Mouse (Mus musculus) kidney, adult 9 months (tissue): ENCODE measurements around the gene Gpr183.

Experiments
- DNase-seq: peaks from one replicate; pipeline ENCODE4 v3.0.0; 2022

The Gpr183 gene

GRCm38 (mm10) chr14:121964990-121965389, at the start of gene Gpr183:
Gene Gpr183 (minus strand): TSS chr14:121965195.
- DNase-seq: no peak

GRCm38 (mm10) chr14:122013417-122013951, 48.5 kb upstream of the Gpr183 start:
- DNase-seq: peak; percentile 17

- no peak for DNase-seq
These were observed 47.8 kb upstream of the Gpr183 start for GRCm38 (mm10) chr14:122012814-122013213.

DNA sequence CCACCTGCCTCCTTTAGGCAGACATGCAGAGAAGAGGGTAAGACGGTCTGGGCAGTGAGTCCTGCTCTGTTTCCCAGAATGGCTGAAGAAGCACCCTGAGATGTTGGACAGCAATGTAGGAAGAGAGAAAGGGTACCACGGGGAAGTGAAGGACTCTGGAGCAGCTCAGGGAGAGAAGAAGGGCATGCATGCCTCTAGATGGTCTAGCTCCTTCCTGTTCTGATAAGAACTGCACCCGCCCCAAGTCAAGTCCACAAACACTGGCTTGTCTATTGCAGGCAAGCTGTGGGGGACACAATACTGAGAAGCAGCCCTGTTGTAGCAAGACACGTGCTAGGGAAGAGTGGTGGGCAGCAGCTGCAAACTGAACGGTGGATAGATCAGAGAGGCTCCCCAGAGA, 47.2 kb upstream of the Gpr183 start:
- no peak for DNase-seq

- DNase-seq: no peak
These were observed 46.8 kb upstream of the Gpr183 start for GRCm38 (mm10) chr14:122011768-122012167.

GRCm38 (mm10) chr14:122010301-122010700, 45.3 kb upstream of the Gpr183 start:
- no peak for DNase-seq

DNA sequence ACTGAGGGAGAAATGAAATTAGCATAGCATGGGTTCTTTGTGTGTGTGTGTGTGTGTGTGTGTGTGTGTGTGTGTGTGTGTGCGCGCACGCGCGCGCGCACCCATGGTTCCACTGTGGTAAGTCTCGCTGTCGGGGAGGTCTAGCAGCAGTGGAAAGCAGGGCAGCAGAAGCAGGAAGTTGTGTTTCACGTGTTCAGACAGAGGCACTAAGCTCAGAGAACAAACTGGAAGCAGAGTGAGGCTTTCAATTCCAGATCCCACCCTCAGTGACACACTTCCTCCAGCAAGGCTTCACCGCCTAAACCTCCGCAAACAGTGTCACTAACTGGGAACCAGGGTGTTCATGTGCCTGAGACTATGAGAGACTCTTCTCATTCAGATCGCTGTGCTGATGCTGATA, 44.5 kb upstream of the Gpr183 start:
- peak; percentile 23 for DNase-seq

DNA sequence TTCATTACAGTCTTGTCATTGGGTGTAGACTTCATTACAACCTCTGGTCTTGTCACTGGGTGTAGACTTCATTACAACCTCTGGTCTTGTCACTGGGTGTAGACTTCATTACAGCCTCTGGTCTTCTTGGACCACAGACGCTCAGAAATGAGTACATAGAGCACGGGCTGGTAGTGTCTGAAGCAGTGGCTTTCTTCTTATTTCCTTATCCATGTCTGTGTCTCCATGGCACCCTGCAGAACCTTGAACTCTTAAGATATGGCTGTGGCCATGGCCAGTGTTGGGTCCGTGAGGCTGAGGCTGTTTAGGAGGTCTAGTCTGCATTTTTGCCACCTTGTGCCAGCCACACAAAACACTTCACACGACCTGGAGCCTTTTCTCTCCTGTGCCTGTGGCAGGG, 43.3 kb upstream of the Gpr183 start:
- DNase-seq: no peak

- no peak for DNase-seq
These were observed 38.8 kb upstream of the Gpr183 start for GRCm38 (mm10) chr14:122003812-122004211.

DNA sequence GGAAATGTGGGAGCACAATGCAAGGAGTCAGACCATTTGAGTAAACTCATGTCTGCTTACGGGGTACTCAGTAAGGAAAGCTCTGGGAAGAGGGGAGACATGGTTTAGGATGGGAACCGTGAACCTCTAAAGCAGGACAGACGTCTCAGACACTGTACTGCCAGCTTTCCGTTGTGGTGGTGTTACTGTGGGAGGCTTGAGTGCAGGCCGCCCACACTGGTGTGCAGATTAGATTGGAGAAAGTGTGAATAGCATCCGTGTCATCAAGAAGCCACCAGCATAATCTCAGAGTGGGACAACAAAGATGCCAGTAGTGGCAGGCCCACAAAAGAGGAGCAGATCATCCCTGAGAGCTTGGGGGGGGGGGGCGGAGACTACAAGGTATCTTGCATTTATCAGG, 37.2 kb upstream of the Gpr183 start:
- no peak for DNase-seq

- DNase-seq: peak; percentile 24
These were observed 35.5 kb upstream of the Gpr183 start for GRCm38 (mm10) chr14:122000346-122001105.

DNA sequence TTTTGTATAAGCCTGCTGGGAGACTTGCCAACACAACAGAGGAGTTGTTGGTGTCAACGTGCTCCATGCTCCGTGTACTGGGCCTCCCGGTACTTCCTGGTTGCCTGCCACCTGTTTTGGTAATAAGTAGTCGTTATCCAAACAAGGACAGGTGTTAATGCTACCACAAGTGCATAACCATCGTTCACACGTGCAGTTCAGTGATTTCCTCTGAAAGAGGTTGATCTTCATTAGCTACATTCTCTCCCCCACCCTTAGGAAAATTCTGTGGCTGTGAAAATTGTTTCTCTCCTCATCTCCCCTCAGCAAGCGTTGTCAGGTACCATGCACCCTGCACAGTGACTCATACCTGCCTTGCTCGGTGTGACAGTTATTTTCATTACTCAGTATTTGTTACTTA, 34.5 kb upstream of the Gpr183 start:
- no peak for DNase-seq

DNA sequence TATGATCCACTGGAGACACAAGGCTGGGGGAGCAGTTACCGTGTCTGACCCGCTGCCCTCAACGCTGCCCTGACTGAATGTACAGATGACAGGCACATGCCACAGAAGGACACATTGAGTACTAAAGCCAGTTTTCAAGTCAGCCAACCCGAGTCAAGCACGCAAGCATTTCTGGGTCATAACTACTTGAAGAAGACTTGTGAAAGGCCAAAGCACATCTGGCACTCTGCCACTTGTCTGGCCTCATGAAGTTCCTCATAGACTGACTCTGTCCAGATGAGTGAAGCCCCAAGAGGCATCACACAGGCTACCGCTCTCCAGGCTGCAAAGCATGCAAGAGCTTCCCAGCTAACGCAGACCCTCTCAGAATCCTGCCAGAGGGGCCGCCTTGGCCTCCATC, 31.8 kb upstream of the Gpr183 start:
- peak; percentile 83 for DNase-seq

- DNase-seq: no peak
These were observed 30.5 kb upstream of the Gpr183 start for GRCm38 (mm10) chr14:121995557-121995870.

GRCm38 (mm10) chr14:121994846-121995556, 30.0 kb upstream of the Gpr183 start:
- DNase-seq: no peak

DNA sequence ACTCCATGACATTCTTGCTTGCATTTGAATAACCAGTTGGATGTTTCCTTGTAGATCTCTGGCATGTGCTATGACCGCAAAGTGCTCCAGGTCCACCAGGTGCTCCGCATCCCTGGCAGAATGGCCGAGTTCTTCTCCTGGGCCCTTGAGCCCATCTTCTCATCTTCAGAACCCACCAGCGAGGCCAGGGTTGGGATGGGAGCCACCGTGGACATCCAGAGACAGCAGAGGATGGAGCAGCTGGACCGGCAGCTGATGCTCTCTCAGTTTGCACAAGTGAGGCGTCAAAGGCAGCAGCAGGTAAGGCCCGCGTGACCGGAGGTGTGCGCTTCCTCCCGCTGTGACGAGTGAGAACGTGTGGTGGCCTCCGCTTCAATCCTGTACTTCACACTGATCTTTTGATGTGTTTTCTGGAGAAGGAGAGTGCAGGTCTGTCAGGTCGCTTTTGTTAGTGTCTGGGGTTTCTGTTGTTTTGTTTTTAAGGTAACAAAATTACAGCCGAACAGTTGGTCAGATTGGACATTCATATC, 29.2 kb upstream of the Gpr183 start:
- DNase-seq: no peak

GRCm38 (mm10) chr14:121993616-121994015, 28.6 kb upstream of the Gpr183 start:
- no peak for DNase-seq

DNA sequence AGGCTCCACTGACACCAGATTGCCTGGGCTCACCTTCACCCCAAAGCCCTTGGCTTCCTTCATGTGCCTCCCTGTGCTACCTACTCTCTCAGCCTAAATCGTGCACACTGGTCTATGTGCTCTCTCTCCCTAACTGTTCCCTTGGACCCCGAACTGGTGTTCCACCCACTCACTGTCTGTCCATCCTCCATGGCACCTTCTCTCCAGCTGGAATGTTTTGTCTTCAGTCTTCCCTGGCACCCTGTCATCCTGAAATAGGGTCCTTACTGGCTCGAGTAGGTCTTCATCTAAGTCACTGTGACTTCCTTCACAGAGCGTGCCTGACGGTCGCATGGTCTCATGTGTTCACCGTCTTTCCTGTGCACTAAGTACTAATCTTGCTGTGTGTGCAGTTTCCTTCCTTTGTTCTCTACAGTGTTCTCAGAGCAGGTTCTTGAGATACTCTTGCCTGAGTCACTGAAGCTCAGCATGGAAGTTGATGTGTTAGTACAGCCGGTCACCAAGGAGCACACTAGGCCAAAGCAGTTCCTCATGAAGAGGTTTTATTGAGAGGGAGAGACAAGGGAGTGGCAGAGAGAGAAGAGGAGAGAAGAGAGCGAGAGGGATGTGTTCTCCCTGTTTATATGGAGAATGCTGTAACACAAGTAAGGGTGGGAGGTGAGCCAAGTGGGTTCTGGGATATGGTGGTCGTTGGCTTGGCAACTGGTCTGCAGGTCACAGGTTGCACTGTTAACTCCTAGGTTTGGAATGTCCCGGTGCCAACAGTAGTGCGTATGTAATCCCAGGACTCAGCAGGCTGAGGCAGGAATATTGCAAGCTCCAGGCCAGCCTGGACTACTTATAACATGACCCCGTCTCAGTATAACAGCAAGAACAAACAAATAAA, 27.6 kb upstream of the Gpr183 start:
- DNase-seq: no peak

- DNase-seq: no peak
These were observed 26.9 kb upstream of the Gpr183 start for GRCm38 (mm10) chr14:121991921-121992320.

DNA sequence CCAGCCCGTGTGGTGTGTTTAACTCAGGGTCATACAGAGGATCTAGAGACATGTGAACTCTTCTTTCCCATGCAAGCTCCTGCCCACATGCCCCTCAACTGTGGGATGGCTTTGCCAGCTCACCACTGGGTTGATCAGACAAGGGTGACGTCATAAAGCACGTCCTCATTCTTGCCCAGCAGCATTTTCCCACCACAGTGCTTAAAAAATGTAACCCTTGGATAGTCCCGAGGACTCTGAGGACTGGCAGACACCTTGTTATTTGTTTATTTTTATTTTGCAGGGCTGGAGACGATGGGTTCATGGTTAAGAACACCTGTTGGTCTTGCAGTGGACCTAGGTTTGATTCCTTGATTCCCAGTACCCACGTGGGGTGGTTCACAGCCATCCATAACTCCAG, 25.9 kb upstream of the Gpr183 start:
- DNase-seq: no peak

- DNase-seq: no peak
These were observed 24.9 kb upstream of the Gpr183 start for GRCm38 (mm10) chr14:121989869-121990268.

GRCm38 (mm10) chr14:121989331-121989730, 24.3 kb upstream of the Gpr183 start:
- DNase-seq: peak; percentile 57

DNA sequence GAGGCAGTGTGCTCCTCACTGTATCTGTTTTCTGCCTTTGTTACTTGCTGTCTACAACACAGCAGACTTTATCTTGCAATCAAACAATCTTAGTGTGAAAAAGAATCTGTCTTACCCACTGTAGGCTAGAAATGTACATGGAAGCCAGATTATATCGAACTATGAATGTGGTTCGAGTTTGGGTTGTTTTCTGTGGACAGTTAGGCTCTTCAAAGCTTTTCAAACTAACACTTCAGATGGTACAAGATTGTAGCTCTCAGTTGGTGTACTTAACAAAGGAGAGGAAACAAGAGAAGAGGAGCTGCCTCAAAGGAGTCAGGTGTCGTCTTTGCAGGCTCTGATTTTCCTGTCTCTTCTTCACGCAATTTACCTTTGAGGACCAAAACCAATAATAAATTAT, 22.7 kb upstream of the Gpr183 start:
- no peak for DNase-seq
